Mouse (Mus musculus) liver, postnatal 0 days (tissue): ENCODE measurements around the gene Syn3. TPM values are rescaled to one million over a fixed set of nuclear protein-coding genes. Genes with fewer than 3 reads are reported as not detected.

Experiments used
- ATAC-seq: fragments of 200-750 bp; cut with Nextera tagmentation; 2 replicates; pipeline ENCODE4 v1.8.0; 2017; ENCODE audit warnings: mild to moderate bottlenecking, moderate library complexity
- DNase-seq: peaks from one replicate; pipeline ENCODE4 v3.0.0-alpha.2; 2016
- H3K27ac ChIP-seq: fragments of 300-500 bp; sonication (generic); 2 replicates; pipeline ENCODE4 v1.5.1; 2014; ENCODE audit warnings: antibody characterized with exemption, moderate library complexity, mild to moderate bottlenecking, low read depth
- H3K27me3 ChIP-seq: fragments of 300-500 bp; sonication (generic); 2 replicates; pipeline ENCODE4 v1.6.1; 2014; ENCODE audit warnings: low read length, control low read depth, mixed read lengths; ENCODE audit not compliant: insufficient read depth
- H3K36me3 ChIP-seq: fragments of 300-500 bp; sonication (generic); replicated peaks from 2 replicates; pipeline ENCODE4 v1.6.1; 2014; ENCODE audit warnings: mild to moderate bottlenecking, control low read depth, low read length, moderate library complexity, mixed read lengths; ENCODE audit not compliant: insufficient read depth
- H3K4me1 ChIP-seq: fragments of 300-500 bp; sonication (generic); 2 replicates; pipeline ENCODE4 v1.6.1; 2014; ENCODE audit warnings: antibody characterized with exemption, mild to moderate bottlenecking, control low read depth; ENCODE audit not compliant: insufficient read depth
- H3K4me2 ChIP-seq: fragments of 300-500 bp; sonication (generic); 2 replicates; pipeline ENCODE4 v1.6.1; 2014; ENCODE audit warnings: low read depth, mild to moderate bottlenecking, low read length, moderate library complexity, mixed read lengths
- H3K4me3 ChIP-seq: fragments of 300-500 bp; sonication (generic); 2 replicates; pipeline ENCODE4 v1.5.1; 2014; ENCODE audit warnings: low read depth, low read length
- H3K9ac ChIP-seq: fragments of 300-500 bp; sonication (generic); replicated peaks from 2 replicates; pipeline ENCODE4 v1.6.1; 2014; ENCODE audit warnings: mild to moderate bottlenecking, moderate library complexity
- H3K9me3 ChIP-seq: fragments of 300-500 bp; sonication (generic); 2 replicates; pipeline ENCODE4 v1.6.1; 2016; ENCODE audit warnings: mild to moderate bottlenecking, control low read depth, low read length, mixed read lengths
- CTCF ChIP-seq: sonication (generic); IDR thresholded peaks from 2 replicates; pipeline ENCODE4 v1.5.1; 2016; ENCODE audit warnings: antibody characterized with exemption, low read depth
- EP300 ChIP-seq: IDR thresholded peaks from 2 replicates; pipeline ENCODE4 v1.6.1; 2016; ENCODE audit warnings: antibody characterized with exemption, low read depth, mild to moderate bottlenecking
- WGBS: fragments of 180-500 bp; shearing (Covaris S2); extraction: QIAGEN DNeasy Blood & Tissue Kit; methylation state at CpG from one replicate; pipeline ENCODE4 v1.1.7; 2014; ENCODE audit not compliant: insufficient replicate concordance; 5-methylcytosine and 5-hydroxymethylcytosine counted together
- polyA plus RNA-seq: library from polyadenylated mRNA; unstranded; fragments of >200 nt; fragmentation: Nextera tagmentation; extraction: Ambion mirVana; gene quantifications from 2 replicates; pipeline ENCODE4 v1.2.1, GENCODE M21; 2015

Syn3 gene
- polyA plus RNA-seq, 1 experiment from 2014 or later: 0.25 TPM

DNA sequence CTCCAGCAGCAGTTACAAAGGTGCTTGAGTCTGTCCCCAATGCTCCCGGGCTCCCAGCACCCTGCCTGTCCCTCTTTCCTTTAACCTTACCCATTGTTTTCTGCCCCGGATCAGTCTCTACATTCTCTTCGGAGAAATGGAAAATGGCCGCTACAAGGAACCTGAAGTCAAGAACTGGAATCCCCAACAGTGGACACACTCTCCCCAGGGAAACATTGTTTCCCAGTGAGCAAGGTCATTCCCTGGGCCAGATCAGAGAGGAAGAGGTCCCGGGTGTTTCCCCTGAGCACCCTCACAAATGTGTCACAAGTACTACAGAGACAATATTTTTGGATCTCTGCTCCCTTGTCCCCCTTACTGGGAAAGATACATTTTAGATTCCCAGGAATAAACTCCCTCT, 432.0 kb downstream of the Syn3 start:
- H3K27ac ChIP-seq: no peak overlapping the region
- no peaks in the 10 kb centered on the region for H3K4me1 ChIP-seq
- TF ChIP-seq EP300 (no peak), CTCF (no peak)
- WGBS: 72% methylated on average over 5 of the region's 5 CpGs
- no peaks in the 10 kb centered on the region for H3K27me3 ChIP-seq
- H3K36me3 ChIP-seq: no peaks in the 10 kb centered on the region
- no peak overlapping the region for H3K4me2 ChIP-seq
- no peak overlapping the region for H3K4me3 ChIP-seq
- ATAC-seq (no peak), DNase-seq (no peak)
- 0 out of 2 replicates have a peak, but pooled peaks cover 3% of the 10 kb centered on the region for H3K9me3 ChIP-seq
- H3K9ac ChIP-seq: no peak overlapping the region

- Histone ChIP-seq H3K36me3 (no peaks in the 10 kb centered on the region), H3K4me1 (no peaks in the 10 kb centered on the region), H3K9ac (no peak overlapping the region), H3K4me2 (no peak overlapping the region), H3K27ac (no peak overlapping the region), H3K4me3 (no peak overlapping the region), H3K27me3 (no peaks in the 10 kb centered on the region), H3K9me3 (0 out of 2 replicates have a peak, but pooled peaks cover 3% of the 10 kb centered on the region)
- 77% methylated on average over 1 of the region's 1 CpGs for WGBS
- TF ChIP-seq CTCF (0 out of 2 replicates have a peak, but pooled peaks have one; percentile 7), EP300 (no peak)
- DNase-seq (no peak), ATAC-seq (no peak)
Measured at GRCm38 (mm10) chr10:86065661-86066060, 433.0 kb downstream of the Syn3 start.

GRCm38 (mm10) chr10:86064937-86065336, 433.8 kb downstream of the Syn3 start:
- Histone ChIP-seq H3K27ac (no peak overlapping the region), H3K4me1 (no peaks in the 10 kb centered on the region), H3K4me3 (no peak overlapping the region), H3K9me3 (0 out of 2 replicates have a peak, but pooled peaks cover 3% of the 10 kb centered on the region), H3K27me3 (no peaks in the 10 kb centered on the region), H3K9ac (no peak overlapping the region), H3K36me3 (no peaks in the 10 kb centered on the region), H3K4me2 (no peak overlapping the region)
- TF ChIP-seq EP300: no peak
- TF ChIP-seq CTCF: peak; percentile 96
- DNase-seq: peak; percentile 67
- ATAC-seq: peak; percentile 84
- WGBS: 10% methylated on average over 4 of the region's 4 CpGs

DNA sequence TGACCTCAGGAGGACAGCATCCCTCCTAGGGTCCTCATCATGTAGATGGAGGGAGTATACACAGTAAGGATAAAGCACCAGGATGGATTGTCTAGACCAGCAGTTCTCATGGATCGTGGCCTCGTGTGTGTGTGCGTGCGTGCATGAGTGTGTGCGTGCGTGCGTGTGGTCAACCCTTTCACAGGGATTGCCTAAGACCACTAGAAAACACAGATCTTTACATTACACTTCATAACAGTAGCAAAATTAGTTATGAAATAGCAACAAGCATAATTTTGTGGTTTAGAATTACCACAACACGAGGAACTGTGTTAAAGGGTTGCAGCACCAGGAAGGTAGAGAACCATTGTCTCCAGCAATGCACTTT, 435.7 kb downstream of the Syn3 start:
- no peak for ATAC-seq
- DNase-seq: no peak
- WGBS: 67% methylated on average over 8 of the region's 8 CpGs
- Histone ChIP-seq H3K4me2 (no peak overlapping the region), H3K9me3 (0 out of 2 replicates have a peak, but pooled peaks cover 3% of the 10 kb centered on the region), H3K27ac (no peak overlapping the region), H3K4me3 (no peak overlapping the region), H3K9ac (no peak overlapping the region), H3K27me3 (no peaks in the 10 kb centered on the region), H3K4me1 (no peaks in the 10 kb centered on the region), H3K36me3 (no peaks in the 10 kb centered on the region)
- no peak for TF ChIP-seq EP300
- TF ChIP-seq CTCF: no peak

- DNase-seq (no peak), ATAC-seq (no peak)
- H3K4me3 ChIP-seq: no peak overlapping the region
- 53% methylated on average over 5 of the region's 5 CpGs for WGBS
- no peaks in the 10 kb centered on the region for H3K36me3 ChIP-seq
- H3K9ac ChIP-seq: no peak overlapping the region
- H3K9me3 ChIP-seq: 0 out of 2 replicates have a peak, but pooled peaks cover 3% of the 10 kb centered on the region
- H3K27me3 ChIP-seq: no peaks in the 10 kb centered on the region
- TF ChIP-seq EP300 (no peak), CTCF (no peak)
- H3K27ac ChIP-seq: no peak overlapping the region
- no peak overlapping the region for H3K4me2 ChIP-seq
- H3K4me1 ChIP-seq: no peaks in the 10 kb centered on the region
Measured at GRCm38 (mm10) chr10:86062261-86063017, 436.3 kb downstream of the Syn3 start.

DNA sequence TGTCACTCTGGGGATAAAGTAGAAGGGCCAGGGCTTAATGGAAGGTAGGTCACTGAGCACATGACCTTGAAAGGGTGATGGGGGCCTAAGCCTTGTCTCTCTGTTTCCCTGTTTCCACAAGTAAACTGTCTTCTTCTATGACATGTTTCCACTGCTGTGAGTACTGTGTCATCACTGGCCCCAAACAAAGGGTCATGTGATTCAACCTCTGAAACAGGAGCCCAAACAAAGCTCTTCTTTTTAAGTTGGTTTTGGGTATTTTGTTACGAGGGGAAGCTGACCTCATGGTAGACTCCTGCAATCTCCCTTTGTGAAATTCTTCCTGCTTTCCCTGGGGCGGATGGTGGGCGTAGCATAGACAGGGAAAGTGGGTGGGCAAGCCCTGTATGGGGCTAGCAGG, 438.4 kb downstream of the Syn3 start:
- DNase-seq (no peak), ATAC-seq (no peak)
- Histone ChIP-seq H3K9me3 (0 out of 2 replicates have a peak, but pooled peaks cover 3% of the 10 kb centered on the region), H3K4me3 (no peak overlapping the region), H3K9ac (no peak overlapping the region), H3K27me3 (no peaks in the 10 kb centered on the region), H3K4me2 (no peak overlapping the region), H3K4me1 (no peaks in the 10 kb centered on the region), H3K27ac (no peak overlapping the region), H3K36me3 (no peaks in the 10 kb centered on the region)
- no peak for TF ChIP-seq CTCF
- TF ChIP-seq EP300: no peak
- whole genome bisulfite sequencing: 73% methylated on average over 3 of the region's 3 CpGs
